Mouse (Mus musculus) adrenal gland, postnatal 25 days (tissue): ENCODE measurements around the gene Catsperd. TPM values are rescaled to one million over a fixed set of nuclear protein-coding genes. Genes with fewer than 3 reads are reported as not detected.

Source experiments
- DNase-seq: peaks from one replicate; pipeline ENCODE4 v3.0.0; 2021; ENCODE audit warnings: mixed read lengths
- total RNA-seq: library from RNA; stranded (reverse); gene quantifications from 2 replicates; pipeline ENCODE4 v1.2.3, GENCODE M21; 2021

Catsperd gene
- total RNA-seq, 1 experiment from 2014 or later, result 3.2 TPM

DNA sequence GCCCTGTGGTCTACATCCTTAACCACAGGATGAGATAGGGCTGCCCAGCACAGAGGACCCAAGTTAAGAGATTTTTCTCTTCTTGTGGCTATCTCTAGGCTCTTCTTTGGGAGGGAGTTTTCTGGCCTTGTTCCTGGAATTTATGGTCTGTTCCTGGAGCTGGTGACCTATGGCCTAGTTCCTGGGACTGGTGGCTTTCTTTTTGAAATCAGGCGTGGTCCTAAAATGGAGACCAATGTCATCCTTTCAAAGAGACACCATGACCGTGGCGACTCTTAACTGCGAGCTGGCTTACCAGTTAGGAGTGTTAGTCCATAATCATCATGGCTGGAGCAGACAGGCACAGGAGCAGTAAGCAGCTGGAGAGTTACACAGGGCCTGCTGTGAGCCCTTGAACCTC is 38.4 kb downstream of the Catsperd start:
- DNase-seq, result no peak

DNA sequence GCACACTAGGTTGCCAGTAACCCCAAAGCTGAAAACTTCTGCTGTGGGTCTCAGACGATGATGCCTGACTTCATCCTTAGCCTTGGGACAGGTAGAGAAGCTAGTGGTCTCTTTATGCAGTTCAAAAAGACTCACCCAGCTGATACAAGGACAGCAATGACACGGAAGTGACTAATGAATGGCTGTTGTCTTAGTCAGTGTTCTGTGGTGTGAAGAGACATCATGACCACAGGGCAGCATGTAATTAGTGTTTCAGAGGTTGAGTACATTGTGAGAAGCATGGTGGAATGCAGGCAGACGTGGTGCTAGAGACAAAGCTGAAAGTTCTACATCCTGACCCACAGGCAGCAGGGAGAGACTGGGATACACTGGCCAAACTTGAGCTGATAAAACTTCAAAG is 39.6 kb downstream of the Catsperd start:
- no peak for DNase-seq

DNA sequence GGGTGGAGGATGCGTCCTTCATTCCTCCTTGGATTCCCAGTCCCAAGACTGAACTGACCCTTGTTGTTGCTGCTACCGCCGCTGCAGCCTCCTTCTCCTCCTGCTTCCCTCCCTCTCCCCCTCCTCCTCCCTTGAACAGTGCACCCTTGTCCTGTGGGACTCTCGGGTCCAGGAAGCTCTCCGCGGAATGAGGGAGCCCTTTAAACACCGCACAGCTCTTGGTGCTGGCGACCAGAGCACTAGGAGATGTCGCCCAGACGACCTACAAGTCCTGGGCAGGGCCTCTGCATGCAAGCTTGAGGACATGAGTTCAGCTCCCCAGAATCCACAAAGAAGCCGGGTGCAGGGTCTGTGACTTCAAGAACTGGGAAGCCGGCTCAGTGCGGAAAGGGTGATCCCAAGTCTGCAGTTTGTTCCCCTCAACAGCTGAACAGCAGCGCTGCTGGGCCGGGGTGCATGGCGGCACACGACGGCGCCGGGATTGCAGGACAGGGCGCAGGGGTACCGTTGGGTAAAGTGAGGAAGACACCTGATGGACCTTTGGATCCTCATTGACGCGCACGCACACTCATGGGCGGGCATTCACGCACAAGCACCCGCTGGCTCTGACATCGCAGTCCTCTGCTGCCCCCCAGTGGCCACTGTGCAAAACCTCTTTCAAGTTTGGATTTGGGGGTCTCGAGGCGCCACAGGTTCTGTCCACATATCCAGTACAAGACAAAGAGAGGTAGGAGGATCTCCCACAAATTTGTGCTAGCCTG is 40.6 kb downstream of the Catsperd start:
- peak; percentile 91 for DNase-seq

DNA sequence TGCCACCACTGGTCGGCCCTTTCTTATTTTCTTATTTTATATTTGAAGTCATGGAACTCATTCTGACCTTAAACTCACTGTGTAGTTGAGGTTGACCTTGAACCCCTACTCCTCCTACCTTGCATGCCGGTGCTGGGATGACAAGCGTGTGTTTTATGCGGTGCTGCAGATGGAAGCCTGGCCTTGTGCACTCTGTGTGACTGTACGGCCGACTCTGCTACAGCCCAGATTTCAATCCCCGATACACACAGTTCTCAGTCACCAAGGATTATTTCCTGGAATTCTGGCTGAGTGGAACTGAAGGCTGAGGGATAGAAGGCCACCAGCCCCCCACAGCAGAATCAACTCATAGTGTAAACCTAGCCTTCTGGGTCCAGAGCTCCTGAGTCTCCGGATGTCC is 41.8 kb downstream of the Catsperd start:
- no peak for DNase-seq

DNA sequence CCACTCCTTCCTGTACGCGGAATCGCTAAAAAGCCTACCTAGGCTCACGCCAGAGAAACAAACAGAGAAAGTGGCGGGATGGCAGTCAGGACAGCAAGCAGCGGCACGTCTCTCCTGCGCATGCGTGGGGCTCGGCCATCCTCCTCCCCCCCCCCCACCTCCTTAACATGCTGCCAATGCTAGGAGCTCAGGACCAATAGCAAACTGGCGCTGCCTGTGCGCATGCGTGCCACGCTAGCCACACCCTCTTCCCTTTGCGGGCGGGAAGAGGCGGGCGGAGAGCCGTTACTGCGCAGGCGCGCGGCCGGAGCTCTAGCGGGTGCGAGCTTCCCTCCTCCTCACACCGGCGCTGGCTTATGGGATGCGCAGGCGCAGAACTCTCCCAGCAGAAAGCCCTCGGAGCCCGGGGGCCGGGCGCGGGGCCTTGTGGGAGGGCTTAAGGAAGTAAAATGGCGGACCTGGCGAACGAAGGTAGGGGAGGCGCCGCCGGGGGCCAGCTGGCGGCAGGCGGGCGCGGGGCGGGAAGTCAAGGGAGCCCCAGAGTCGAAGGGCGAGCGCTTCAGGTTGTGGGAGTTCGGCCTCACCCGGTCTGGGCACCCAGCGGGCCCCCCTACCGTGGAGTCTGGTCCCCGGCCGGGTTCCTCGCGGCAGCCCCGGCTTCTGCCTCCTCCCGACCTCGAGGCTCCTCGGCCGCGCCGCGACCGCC is 45.2 kb downstream of the Catsperd start, which contains the start of gene Ranbp3:
Ranbp3 (plus strand) TSS at position 354 of the 706 bp plus-strand sequence.
- DNase-seq, result peak; percentile 100

DNA sequence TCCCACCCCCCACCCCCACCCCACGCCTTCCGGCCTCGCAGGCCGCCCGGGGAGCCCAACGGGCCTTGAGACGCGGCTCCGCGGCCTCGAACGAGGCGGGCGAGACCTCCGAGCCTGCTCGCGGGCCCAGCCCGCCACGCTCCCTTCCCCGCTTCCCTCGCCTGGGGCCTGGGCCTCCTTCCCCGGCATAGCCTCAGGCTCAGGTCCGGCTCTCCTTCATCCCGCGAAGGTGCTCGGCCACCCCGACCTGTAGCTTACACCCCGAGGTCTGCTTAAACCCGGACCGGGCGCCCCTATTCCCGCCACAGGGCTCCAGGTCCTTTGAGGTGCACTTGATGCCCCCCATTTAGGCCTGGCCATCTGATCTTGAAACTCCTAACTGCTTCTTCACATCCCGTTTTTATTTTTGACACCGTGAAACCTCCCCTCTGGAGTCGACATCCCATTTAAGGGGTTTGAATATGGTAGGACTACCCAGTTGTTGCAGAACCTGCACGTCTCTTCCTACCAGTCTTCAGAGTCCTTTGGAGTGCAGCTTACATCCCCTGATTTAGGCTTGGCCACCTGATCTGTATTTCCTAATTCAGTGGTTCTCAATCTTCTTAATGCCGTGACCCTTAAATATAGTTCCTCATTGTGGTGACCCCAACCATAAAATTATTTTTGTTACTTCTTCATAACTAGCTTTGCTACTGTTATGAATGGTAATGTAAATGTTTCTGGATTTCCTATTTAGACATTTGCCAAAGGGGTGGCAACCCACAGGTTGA is 45.9 kb downstream of the Catsperd start:
- peak; percentile 32 for DNase-seq

DNA sequence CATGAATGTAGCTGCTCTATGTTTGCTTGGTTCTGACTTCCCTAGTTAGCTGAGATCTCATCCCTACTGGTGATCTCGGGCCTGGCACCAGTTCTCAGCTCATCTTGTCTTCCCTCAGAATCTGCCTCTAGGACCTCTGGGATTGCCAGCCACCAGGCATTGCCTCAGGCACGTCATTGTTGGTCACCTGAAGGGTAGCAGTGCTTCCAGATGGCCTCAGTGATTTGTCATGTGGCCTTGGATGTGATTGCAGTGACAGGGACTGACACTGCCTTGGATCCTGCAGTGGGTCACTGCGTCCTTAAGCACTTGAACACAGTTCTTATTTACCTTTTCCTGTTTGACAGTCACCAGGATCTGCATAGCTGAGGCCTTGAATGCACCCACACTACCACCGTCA is 53.8 kb downstream of the Catsperd start:
- no peak for DNase-seq

DNA sequence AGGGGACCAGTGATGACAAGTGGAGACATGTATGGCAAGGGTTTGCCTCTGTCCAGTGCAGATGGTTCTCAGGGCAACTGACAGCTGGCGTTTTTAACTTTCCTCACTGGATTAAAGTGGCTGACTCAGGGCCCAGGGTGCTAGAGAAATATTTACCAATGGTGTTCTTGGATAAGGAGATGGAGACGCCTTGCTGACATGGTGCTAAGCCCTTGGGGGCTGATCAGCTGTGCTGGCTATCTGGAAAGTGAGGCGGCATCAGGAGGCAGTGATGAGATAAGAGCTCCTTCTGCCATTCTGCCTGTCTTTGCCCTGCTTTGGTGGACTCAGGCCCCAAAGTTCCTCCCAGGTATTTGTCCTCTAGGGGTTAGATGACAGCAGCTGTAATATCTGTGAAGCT is 54.9 kb downstream of the Catsperd start:
- no peak for DNase-seq

DNA sequence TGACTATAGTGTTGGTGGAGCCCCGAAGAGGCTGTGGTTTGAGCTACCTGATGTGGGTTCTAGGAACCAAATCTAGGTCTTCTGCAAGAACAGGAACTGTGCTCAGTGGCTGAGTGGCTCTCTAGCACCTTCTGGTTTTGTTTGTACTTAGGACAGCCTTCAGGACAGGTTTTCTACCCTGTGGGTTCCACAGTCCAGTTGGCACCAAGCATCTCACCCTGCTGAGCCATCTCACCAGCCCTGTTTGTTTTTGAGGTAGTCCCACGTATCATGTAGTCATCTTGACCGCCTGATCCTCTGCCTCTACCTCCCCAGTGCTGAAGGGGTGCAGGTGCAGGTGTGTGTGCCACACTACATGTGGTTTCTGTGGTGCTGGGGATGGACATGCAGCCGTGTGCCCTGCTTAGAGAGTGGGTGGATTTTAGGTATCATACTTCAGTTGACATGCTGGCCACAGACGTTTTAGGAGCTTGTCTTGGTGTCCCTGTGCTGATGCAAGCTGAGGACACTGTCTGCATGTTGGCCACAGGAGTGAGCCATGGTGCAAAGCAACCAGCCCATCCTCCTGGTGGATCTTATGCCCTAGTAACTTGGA is 55.7 kb downstream of the Catsperd start:
- DNase-seq, result no peak

DNA sequence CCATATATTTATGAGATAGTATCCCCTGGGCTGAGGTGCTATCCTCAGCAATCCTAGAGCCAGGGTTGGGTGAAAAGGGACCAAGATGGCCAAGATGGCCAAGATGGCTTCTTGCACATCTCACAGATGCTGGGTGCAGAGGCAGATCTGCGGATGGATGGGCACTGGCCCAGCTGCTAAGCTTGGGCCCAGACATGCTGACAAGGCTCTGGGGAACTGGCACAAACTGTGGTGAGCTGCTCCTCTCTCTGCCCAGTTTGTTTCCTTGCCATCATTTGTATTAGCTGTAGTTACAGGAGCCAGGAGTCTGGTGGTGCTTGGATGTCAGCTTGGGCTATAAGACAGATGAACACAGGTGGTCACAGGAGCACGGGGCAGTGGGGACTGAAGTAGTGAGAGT is 56.7 kb downstream of the Catsperd start:
- DNase-seq, result no peak

DNA sequence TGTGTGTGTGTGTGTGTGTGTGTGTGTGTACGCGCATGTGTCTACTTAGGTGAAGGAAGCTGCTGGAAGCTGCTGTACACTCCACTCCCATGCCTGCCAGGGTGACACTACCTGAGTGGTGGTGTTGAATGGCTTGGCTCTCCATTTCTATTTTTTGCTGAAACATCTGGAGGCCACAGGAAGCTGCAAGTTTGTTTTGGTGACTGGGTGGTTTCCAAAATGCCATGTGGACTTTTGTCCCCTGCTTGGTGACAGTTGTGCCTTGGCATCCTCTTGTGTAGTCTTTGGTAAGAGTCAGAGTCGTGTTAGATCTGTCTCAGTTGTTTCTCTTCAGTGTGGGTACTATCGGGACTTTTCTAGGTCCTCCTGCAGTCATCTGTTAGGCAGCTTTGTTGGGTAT is 58.9 kb downstream of the Catsperd start:
- no peak for DNase-seq

DNA sequence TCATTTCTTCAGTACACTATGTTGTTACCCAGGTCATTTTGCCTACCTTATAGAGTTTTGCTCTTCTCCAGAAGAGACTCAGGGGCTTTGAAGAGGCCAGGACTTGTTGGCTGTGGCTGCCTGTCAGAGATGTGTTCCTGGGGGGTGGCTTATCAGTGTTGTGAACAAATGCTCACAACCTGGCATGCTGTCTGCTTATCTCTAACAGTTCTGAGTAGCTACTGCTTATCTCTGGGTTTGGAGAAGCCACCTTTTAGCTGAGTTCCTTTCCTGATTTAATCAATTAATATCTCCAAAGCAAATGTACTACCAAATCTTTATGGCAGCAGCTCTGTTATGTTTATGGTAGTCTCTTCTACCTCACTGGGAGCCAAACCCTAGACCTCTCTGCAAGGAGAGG is 60.1 kb downstream of the Catsperd start:
- DNase-seq, result no peak

DNA sequence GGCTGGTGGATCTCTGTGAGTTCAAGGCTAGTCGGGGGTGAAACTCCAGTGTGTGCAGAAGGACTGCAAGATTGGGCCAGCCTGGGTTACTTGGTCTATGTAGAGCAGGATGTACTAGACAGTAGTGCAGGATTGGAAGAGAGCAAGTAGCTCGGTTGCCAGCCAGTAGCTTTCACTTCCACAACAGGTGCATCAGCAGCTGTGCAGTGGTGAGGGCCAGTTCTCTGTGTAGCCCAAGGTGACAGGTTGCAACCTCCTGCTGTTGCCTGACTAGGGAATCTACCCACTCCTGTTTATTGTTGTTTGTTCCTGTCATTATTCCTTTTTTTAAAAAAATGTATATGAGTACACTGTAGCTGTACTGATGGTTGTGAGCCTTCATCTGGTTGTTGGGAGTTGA is 60.7 kb downstream of the Catsperd start:
- DNase-seq, result no peak

DNA sequence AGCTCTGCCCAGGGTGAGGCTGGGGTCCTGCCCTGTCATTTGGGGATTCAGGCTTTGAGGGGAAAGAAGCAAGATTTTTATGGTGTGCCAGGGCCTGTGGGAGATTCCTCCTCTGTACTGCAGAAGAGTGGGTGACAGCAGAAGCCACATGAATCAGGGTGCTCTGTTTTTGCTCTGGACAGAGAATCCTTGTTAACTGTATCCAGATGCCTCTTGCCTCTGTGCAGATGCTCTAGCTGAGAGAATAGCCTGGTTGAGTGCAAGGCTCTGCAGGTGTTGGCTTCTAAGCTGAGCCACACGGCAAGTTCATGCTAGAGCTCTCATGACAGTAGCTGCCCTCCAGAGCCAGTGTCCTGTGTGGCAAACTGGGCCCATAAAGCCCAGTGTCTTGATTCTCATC is 65.5 kb downstream of the Catsperd start:
- no peak for DNase-seq

DNA sequence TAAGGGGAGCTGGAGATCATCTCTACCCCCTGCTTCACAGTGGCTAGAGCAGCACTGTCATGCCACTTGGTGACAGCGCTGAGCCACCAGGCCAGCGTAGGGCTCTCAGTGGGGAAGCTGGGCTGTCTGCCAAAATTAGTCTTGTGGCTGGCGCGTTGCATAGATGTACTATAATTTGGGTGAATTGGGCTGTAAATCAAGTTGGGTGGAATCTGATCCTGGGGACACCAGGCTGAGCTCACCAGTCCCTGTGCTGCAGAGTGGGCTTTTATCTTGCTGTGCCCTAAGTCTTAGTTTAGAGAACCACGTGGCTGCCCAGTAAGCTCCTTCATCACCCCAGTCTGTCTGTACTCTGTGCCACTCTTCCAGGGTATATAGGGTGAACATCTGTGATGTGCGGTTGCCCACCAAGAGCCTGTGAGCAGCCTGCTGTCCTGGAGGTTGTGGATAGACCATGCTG is 65.9 kb downstream of the Catsperd start:
- peak; percentile 76 for DNase-seq

DNA sequence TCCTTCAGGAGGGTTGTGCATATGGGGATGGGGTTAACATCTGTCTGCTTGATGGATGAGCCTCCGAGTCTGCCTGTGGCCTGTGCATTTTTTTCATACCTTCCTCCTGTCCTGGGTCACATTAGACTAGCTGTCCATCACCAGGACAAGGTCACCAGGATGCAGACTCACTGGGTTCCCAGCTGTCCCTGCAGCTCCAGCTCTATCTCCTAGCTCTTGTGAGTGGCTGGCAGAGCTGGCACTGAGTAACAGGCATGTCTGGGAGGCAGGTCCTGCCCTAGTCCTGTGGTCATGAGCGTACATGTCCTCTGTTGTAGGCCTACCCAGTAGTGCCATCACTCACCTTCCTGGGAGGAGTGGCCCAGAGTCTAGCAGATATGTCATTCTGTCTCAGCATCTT is 72.5 kb downstream of the Catsperd start:
- no peak for DNase-seq

DNA sequence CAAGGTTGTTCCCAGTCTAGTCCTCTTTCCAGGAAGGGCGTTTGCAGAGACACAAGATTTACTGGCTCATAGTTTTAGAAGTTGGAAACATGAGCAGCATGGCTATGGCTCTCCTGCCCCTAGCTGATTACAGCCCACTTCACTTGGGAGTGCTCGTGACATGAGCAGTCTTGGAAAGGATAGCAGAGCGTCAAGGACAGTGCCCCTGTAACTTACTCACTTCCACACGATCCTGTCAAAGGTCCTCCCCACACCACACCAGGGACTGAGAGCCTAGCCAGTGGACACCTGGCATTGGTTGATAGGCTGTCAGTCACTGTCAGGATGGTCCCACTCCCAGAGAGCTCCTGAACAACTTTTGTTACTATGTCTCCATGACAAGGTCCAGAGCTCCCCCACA is 75.1 kb downstream of the Catsperd start:
- no peak for DNase-seq

DNA sequence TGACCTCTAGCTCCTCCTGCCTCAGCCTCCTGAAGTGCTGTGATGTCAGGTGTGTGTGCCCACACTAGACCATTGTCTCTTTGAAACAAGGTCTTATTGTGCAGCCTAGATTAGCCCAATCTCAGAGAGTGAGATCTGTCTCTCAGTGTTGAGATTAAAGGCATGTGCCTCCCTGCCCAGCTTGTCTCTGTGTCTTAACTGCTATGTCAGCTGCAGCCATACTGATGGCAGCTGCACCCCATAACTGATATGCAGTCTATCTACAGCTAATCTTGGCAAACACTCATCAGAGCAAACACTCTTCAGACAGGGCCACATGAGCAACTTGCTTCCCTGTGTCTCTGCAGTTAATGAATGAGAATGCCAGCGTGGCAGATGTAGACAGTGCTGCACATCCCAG is 78.6 kb downstream of the Catsperd start:
- no peak for DNase-seq

DNA sequence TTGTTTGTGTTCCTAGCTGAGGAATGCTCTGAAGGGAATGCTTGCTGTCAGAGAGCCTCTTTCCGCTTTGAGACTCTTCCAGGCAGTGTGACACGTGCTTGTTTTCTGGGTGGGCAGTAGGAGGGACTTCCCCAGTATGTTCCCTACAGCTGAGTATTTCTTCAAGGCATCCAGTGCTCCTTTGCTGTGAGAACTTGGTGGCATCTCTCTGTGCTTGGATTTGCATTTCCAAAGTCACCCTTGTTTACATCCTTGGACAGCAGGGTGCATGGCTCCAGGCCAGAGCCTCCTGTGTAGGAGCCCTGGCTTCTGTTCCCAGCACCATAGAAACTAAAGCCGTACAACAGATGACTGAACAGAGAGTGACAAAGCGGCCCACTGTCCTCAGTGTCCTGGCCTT is 80.7 kb downstream of the Catsperd start:
- DNase-seq, result no peak

DNA sequence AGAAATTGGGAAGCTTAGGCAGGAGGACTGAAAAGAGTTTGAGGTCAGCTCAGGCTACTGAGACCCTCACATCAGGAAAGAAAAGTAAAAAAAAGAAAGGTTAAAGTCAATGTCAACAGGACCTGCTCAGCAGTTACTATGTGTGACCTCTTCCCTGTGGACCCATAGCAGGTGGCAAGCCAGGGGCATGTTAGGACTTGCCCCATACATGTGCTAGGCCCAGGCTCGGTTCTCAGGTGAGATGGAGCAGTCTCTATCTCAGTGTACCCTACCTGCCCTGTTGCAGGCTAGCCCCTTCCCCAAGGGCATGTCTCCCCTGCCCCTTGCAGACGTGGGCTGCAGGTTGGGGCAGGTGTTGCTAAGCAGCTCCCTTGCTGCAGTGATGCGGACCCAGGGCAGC is 81.8 kb downstream of the Catsperd start:
- DNase-seq, result no peak
